Mouse (Mus musculus): ENCODE results near the gene Folr1.

Gene Folr1

DNA sequence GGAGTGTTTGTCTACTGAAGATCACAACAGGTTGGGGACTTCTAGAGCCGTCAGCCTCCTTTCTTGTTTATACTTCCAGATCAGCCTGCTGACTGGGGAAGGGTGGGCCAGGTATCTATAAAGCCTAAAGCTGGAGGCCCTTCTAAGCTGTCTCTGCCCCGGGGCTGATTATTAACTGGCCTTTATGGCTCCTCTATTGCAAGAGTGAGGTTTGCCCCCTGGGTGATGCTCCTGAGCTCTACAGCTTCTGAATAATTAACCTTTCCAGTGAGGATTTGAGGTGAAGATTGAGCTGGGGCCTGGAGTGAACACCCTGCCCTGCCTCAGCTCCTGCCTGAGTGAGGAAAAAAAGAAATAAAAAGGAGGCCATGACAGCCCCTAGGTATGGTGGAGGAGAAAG, at the start of gene Folr1:
TSS of gene Folr1 (minus strand) at position 160 of the 400 bp plus-strand sequence.
- DNase-seq (ENCODE audit: low read depth), result no peak

GRCm38 (mm10) chr7:101918071-101918470, 47.5 kb upstream of the Folr1 start:
- peak; percentile 64 for DNase-seq (ENCODE audit: low read depth)

- DNase-seq (ENCODE audit: low read depth), result no peak
Measured at GRCm38 (mm10) chr7:101911982-101912381, 41.4 kb upstream of the Folr1 start.

GRCm38 (mm10) chr7:101910138-101910537, 39.5 kb upstream of the Folr1 start:
- no peak for DNase-seq (ENCODE audit: low read depth)

- DNase-seq (ENCODE audit: low read depth), result no peak
Measured at GRCm38 (mm10) chr7:101908367-101908766, 37.8 kb upstream of the Folr1 start.

DNA sequence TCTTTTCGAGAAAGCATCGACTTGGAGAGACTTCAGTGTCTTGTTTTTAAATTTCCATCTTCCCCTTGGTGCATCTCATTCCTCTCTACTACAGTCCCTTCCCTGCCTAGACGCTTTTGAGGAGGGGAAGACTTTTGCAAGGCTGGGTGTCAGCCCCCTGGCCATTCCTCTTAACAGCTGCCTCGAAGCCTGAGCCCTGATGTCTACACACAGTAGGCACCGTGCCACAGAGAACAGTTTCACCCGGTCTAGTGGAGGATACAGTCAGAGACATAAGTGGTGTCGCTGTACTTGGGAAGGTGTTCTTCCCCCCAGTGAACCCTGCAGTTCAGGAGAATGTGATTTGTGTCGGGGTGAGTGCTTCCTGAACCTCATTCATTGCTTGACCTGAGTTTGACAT, 36.1 kb upstream of the Folr1 start:
- no peak for DNase-seq (ENCODE audit: low read depth)

DNA sequence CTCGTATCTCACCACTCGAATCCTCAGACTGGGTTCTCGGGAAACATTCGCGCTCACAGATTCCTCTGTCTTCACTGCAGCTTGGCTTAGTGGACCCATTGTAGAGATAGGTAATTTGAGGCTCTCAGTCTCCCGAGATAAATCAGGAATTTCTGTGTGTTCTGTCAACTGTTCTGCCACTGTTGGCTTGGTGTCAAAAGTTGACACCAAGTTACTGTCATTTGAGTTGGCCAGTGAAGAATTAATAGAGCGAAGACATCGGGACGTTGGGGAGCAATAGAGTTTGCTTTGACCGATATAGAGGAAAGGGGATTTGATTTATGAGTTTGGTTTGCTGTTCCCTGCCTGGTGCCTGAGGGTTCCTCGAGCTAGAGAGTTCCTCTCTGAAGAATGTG, 35.7 kb upstream of the Folr1 start, which contains the start of gene Tomt:
TSS of gene Tomt (minus strand) at position 73 of the 395 bp plus-strand sequence.
- no peak for DNase-seq (ENCODE audit: low read depth)

GRCm38 (mm10) chr7:101905561-101906286, 35.1 kb upstream of the Folr1 start, which contains the start of gene Lamtor1:
Gene Lamtor1 (plus strand): TSS chr7:101905904.
- peak; percentile 99 for DNase-seq (ENCODE audit: low read depth)

DNA sequence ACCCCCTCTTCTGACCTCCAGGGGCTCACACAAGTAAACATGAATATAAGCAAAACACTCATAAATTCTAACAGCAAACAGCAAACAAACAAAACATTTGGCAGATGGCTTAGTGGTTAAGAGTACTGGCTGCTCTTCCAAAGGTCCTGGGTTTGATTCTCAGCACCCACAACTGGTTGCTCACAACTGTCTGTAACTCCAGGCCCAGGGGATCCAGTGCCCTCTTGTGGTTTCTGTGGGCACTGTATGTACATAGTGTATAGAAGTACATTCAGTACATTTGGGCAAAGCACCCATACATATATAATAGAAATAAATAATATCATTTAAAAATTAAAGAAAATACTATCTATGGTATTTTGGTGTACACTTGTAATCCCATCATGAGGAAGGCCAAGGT, 32.3 kb upstream of the Folr1 start:
- no peak for DNase-seq (ENCODE audit: low read depth)

GRCm38 (mm10) chr7:101901969-101902368, 31.4 kb upstream of the Folr1 start:
- DNase-seq (ENCODE audit: low read depth), result no peak

DNA sequence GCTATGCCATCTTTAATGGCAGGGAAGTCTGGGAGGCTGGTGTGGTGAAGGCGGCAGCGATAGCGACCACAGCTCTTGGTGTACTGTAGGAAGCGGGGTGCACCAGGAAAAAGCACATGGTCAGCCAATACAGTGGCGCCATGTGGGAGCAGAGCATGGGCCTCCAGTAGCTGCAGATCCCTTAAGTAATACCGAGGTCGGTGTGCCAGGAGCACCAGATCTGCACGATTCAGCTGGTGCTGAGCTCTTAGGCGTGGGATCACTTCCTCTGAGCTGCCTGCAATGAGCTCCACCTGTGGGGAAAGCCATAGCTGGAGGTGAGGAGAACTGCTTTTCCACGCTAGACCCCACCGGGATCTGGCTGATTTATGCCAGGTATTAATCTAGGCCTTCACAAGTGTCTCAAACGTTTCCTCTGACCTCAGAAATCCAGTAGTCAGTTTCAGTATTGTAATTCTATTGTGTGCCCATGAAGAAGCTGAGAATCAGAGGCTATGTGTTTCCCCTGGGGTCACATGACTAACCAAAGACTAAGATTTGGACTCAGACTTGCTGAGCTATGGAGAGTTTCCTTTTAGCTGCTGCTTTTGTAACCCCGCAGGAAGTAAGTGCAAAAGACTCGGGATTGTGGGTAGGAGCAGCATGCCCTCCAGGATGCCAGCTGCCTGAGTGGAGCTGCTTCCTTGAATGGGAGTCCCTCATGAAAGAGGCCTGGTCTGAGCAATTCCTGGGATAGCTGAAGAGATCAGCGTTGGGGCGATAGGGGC, 29.9 kb upstream of the Folr1 start:
- DNase-seq (ENCODE audit: low read depth), result no peak

- DNase-seq (ENCODE audit: low read depth), result peak; percentile 97
Measured at GRCm38 (mm10) chr7:101896104-101897066, 25.8 kb upstream of the Folr1 start.

DNA sequence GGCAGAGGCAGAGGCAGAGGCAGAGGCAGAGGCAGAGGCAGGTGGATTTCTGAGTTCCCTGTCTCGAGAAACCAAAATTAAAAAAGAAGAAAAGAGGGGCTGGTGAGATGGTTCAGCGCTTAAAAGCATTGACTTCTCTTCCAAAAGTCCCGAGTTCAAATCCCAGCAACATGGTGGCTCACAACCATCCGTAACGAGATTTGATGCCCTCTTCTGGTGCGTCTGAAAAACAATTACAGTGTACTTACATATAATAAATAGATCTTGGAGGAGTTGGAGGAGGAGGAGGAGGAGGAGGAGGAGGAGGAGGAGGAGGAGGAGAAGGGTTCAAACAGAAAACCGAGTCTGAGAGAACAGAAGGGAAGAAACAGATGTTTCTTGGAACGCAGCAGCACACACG, 25.1 kb upstream of the Folr1 start:
- no peak for DNase-seq (ENCODE audit: low read depth)

DNA sequence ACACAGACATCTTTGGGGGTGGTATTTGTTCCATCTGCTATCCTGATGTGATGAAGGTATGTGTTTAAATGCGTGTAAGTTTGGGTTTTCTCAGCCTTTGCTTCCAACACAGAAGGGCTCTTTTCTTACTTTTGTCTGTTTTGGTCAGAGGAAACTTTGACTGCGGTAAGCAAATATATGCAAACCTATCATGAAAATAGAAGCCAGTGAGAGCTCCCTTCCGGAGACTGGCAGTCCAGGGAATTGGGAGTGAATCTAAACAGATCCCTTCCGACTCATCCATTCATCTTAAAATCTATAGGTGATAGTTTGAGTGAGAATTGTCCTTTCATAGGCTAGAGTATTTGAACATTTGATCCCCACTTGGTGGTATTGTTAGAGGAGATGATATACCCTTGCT, 17.9 kb upstream of the Folr1 start:
- DNase-seq (ENCODE audit: low read depth), result no peak

- DNase-seq (ENCODE audit: low read depth), result no peak
Measured at GRCm38 (mm10) chr7:101886274-101886673, 15.7 kb upstream of the Folr1 start.

DNA sequence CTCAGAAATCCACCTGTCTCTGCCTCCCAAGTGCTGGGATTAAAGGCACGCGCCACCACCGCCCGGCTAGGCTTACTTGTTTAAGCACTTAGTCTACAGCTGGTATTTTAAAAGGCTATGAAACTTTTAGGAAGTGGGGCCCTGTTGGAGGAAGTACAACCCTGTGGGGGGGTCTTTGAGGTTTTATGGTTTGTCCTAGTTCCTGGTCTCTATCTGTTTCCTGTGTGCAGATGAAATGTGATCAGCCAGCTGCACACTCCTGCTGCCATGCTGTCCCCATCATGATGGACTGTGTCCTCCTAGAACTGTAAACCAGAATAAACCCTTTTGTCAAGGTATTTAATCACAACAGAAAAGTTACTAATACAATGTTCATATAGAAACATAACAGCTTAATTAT, 13.6 kb upstream of the Folr1 start:
- no peak for DNase-seq (ENCODE audit: low read depth)

DNA sequence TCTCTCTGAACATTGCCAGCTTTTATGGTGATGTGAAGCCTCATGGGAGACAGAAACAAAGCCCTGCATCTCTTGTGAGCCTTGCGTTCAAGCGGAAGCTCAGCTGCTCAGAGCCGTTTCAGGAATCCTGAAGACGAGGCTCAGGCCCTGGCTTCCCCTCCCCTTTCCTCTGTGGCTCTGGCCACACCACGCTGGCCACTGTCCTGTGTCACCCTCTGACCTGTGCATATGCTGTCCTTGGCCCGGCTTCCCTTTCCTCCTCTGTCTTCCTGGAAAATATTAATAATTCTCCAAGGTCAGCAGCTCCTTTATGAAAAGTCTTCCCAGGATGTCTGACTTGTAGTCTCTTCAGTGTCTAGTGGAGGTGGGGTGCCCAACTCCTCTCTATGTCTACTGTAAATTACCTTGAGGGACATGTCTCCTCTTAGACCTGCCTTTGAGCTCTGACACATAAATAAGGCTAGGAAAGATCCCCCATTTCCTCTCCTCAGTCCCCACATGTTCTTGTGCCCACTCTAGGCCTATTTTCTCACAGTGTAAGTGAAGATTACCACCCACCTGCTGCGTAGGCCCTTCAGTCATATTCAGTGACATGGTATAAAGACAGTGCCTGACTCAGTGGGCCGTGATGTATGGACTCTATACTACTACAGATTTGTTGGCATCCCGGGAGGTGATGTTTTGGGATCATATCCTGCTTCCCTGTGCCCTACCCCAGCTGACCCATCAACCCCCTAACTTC, 12.0 kb upstream of the Folr1 start:
- no peak for DNase-seq (ENCODE audit: low read depth)

DNA sequence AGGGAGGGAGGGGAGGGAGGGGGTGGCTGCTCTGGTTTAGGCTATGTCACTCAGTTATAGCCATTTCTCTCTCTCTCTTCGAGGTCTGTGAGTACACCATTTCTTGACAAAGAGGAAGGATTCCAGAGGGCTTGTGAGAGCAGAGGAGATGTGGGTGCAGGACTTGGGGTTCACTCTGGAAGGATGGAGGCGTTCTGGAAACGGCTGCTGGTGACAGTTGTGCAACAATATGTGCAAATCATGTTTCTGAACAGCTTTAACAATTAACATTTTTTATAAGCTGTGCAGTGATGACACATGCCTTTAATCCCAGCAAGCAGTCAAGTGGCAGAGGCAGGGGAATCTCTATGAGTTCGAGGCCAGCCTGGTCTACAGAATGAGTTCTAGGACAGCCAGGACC, 10.3 kb upstream of the Folr1 start:
- DNase-seq (ENCODE audit: low read depth), result no peak

DNA sequence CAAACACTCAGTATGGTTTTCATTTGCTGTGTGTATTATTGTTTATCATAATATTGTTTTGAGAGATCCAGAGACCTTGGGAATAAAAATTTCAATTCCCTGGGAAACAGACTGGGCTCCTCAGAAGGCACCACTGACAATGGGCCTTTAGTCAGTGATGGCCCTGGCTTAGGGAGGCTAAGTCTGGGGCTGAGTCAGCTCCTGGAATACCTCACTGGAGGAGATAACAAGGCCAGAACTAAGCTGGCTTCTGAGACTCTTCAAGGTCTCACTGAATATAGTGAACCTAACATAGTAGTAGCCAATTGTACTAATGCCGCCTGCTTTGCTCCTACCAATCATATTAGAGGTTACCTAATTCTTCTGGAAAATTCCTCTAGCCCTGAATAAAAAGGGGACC, 5.4 kb upstream of the Folr1 start:
- DNase-seq (ENCODE audit: low read depth), result no peak

GRCm38 (mm10) chr7:101871296-101871695, 708 bp upstream of the Folr1 start:
- no peak for DNase-seq (ENCODE audit: low read depth)

GRCm38 (mm10) chr7:101869163-101869500, 1.5 kb downstream of the Folr1 start:
- DNase-seq (ENCODE audit: low read depth), result no peak

Data from c-Kit-positive CD71-positive TER-119-negative erythroid progenitor cells, embryonic 14.5 days (primary cell).